Mouse (Mus musculus) urinary bladder, adult 18-20 months (tissue): ENCODE measurements around the gene Slc27a4.

Experiments used
- DNase-seq, 2 experiments: peaks; one replicate each; pipeline ENCODE4 v3.0.0; 2022; ENCODE audit warnings: low spot score in 2 of 2, mixed read lengths in 2 of 2

The Slc27a4 gene

GRCm38 (mm10) chr2:29820025-29820817, 17.8 kb downstream of the Slc27a4 start, which contains the start of gene Urm1:
Urm1 (plus strand) TSS chr2:29820075.
- peak in 1 of 2 experiments; percentile 55 for DNase-seq

- no peak for DNase-seq
Measured at GRCm38 (mm10) chr2:29826318-29826925, 24.0 kb downstream of the Slc27a4 start.

- DNase-seq, result peak; percentile 83 to 95
Measured at GRCm38 (mm10) chr2:29826926-29827708, 24.7 kb downstream of the Slc27a4 start.

- DNase-seq, result no peak
Measured at GRCm38 (mm10) chr2:29827709-29828024, 25.2 kb downstream of the Slc27a4 start.

GRCm38 (mm10) chr2:29831106-29831505, 28.7 kb downstream of the Slc27a4 start:
- no peak for DNase-seq

- DNase-seq, result no peak
Measured at GRCm38 (mm10) chr2:29833796-29834195, 31.4 kb downstream of the Slc27a4 start.

- no peak for DNase-seq
Measured at GRCm38 (mm10) chr2:29835391-29835899, 33.0 kb downstream of the Slc27a4 start.

GRCm38 (mm10) chr2:29839460-29839859, 37.0 kb downstream of the Slc27a4 start:
- DNase-seq, result no peak

GRCm38 (mm10) chr2:29843231-29844105, 41.0 kb downstream of the Slc27a4 start:
- DNase-seq, result no peak

- no peak for DNase-seq
Measured at GRCm38 (mm10) chr2:29844115-29844514, 41.7 kb downstream of the Slc27a4 start.

GRCm38 (mm10) chr2:29844661-29845060, 42.2 kb downstream of the Slc27a4 start:
- no peak for DNase-seq

GRCm38 (mm10) chr2:29845636-29846035, 43.2 kb downstream of the Slc27a4 start:
- DNase-seq, result no peak

GRCm38 (mm10) chr2:29846061-29846853, 43.8 kb downstream of the Slc27a4 start:
- no peak for DNase-seq

- DNase-seq, result no peak
Measured at GRCm38 (mm10) chr2:29846911-29847310, 44.5 kb downstream of the Slc27a4 start.

GRCm38 (mm10) chr2:29849041-29849440, 46.6 kb downstream of the Slc27a4 start:
- DNase-seq, result no peak

- DNase-seq, result no peak
Measured at GRCm38 (mm10) chr2:29849841-29850480, 47.5 kb downstream of the Slc27a4 start.

- no peak for DNase-seq
Measured at GRCm38 (mm10) chr2:29852957-29853485, 50.6 kb downstream of the Slc27a4 start.

GRCm38 (mm10) chr2:29853736-29854135, 51.3 kb downstream of the Slc27a4 start:
- DNase-seq, result no peak

- no peak for DNase-seq
Measured at GRCm38 (mm10) chr2:29855585-29856210, 53.3 kb downstream of the Slc27a4 start.
